Mouse (Mus musculus) c-Kit-negative CD71-positive TER-119-positive erythroid progenitor cells, embryonic 14.5 days (primary cell): ENCODE data around the gene Rgs6.

ENCODE experiments used
- DNase-seq: peaks from one replicate; pipeline ENCODE4 v3.0.0-alpha.2; 2013; ENCODE audit warnings: low read depth, low spot score

Rgs6 gene

GRCm38 (mm10) chr12:82647876-82648275 is 59.8 kb downstream of the Rgs6 start:
- DNase-seq = no peak

GRCm38 (mm10) chr12:82649991-82650390 is 61.9 kb downstream of the Rgs6 start:
- no peak for DNase-seq

GRCm38 (mm10) chr12:82664598-82664997 is 76.5 kb downstream of the Rgs6 start:
- no peak for DNase-seq

- no peak for DNase-seq
Observed at GRCm38 (mm10) chr12:82667441-82667840, 79.3 kb downstream of the Rgs6 start.

GRCm38 (mm10) chr12:82670201-82670737 is 82.2 kb downstream of the Rgs6 start:
- DNase-seq = no peak

- DNase-seq = no peak
Observed at GRCm38 (mm10) chr12:82671591-82671990, 83.5 kb downstream of the Rgs6 start.

GRCm38 (mm10) chr12:82675137-82675536 is 87.0 kb downstream of the Rgs6 start:
- DNase-seq = no peak

- no peak for DNase-seq
Observed at GRCm38 (mm10) chr12:82687015-82687414, 98.9 kb downstream of the Rgs6 start.

- DNase-seq = no peak
Observed at GRCm38 (mm10) chr12:82698886-82699527, 110.9 kb downstream of the Rgs6 start.

GRCm38 (mm10) chr12:82699528-82699905 is 111.4 kb downstream of the Rgs6 start:
- DNase-seq = no peak

- no peak for DNase-seq
Observed at GRCm38 (mm10) chr12:82700241-82700640, 112.1 kb downstream of the Rgs6 start.

- DNase-seq = peak; percentile 8
Observed at GRCm38 (mm10) chr12:82700840-82701239, 112.7 kb downstream of the Rgs6 start.

GRCm38 (mm10) chr12:82701359-82701758 is 113.3 kb downstream of the Rgs6 start:
- DNase-seq = no peak

- DNase-seq = no peak
Observed at GRCm38 (mm10) chr12:82710376-82710775, 122.3 kb downstream of the Rgs6 start.

GRCm38 (mm10) chr12:82714284-82714683 is 126.2 kb downstream of the Rgs6 start:
- no peak for DNase-seq

GRCm38 (mm10) chr12:82723017-82723540 is 135.0 kb downstream of the Rgs6 start:
- DNase-seq = no peak

- DNase-seq = no peak
Observed at GRCm38 (mm10) chr12:82726255-82726654, 138.2 kb downstream of the Rgs6 start.

GRCm38 (mm10) chr12:82731587-82731986 is 143.5 kb downstream of the Rgs6 start:
- no peak for DNase-seq

- DNase-seq = no peak
Observed at GRCm38 (mm10) chr12:82742955-82743354, 154.9 kb downstream of the Rgs6 start.

GRCm38 (mm10) chr12:82744026-82744425 is 155.9 kb downstream of the Rgs6 start:
- DNase-seq = no peak

- no peak for DNase-seq
Observed at GRCm38 (mm10) chr12:82744826-82745225, 156.7 kb downstream of the Rgs6 start.

- no peak for DNase-seq
Observed at GRCm38 (mm10) chr12:82747099-82747498, 159.0 kb downstream of the Rgs6 start.

GRCm38 (mm10) chr12:82751846-82752245 is 163.8 kb downstream of the Rgs6 start:
- no peak for DNase-seq
